Mouse (Mus musculus): ENCODE data around the gene Adgrb2.

Adgrb2 gene

GRCm38 (mm10) chr4:129984421-129985061 is at the start of gene Adgrb2:
Gene Adgrb2 (plus strand): TSS chr4:129984870.
- DNase-seq, result peak; percentile 48

- DNase-seq, result no peak
Measured at GRCm38 (mm10) chr4:129951359-129951821, 33.3 kb upstream of the Adgrb2 start.

- no peak for DNase-seq
Measured at GRCm38 (mm10) chr4:129952241-129952810, 32.3 kb upstream of the Adgrb2 start.

DNA sequence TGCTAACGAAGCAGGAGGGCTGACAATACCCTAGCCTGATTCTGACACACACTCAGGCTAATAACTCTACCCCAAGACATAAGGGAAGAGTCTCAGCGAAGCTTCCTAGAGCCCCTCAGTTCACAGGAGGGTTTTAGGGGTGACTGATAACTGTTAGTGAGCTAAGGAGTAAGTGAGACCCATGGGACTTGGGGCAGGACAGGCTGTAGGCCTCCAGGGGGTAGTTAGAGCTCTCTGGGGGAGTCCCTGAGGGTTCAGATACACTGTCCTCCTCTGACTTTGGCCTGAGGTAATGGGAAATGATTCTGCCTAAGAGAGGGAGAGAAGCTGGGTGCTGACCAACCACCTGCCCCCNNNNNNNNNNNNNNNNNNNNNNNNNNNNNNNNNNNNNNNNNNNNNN is 30.1 kb upstream of the Adgrb2 start:
- DNase-seq, result no peak

GRCm38 (mm10) chr4:129960180-129960944 is 24.3 kb upstream of the Adgrb2 start:
- peak; percentile 90 for DNase-seq

- no peak for DNase-seq
Measured at GRCm38 (mm10) chr4:129965294-129965693, 19.4 kb upstream of the Adgrb2 start.

- peak; percentile 57 for DNase-seq
Measured at GRCm38 (mm10) chr4:129966201-129966600, 18.5 kb upstream of the Adgrb2 start.

GRCm38 (mm10) chr4:129967024-129968014 is 17.4 kb upstream of the Adgrb2 start:
- peak; percentile 74 for DNase-seq

DNA sequence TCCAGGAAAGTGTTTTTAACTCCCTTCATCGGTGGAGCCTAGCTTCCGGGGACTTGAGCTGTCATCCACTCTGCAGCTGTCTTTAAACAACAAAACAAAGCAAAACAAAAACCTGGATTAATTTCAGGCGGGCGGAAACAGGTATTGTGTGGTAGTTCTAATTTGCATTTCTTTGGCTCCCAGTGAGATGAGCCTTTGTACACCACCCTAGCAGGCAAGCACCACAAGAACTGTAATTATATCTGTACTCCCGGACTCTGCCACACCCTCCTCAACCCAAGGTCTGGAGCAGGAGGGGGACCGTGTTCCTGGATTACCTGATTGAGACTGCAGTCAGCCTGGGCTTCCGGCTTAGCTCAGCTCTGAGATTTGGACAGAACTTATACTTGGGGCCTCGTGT is 14.5 kb upstream of the Adgrb2 start:
- DNase-seq, result no peak

GRCm38 (mm10) chr4:129970861-129971260 is 13.8 kb upstream of the Adgrb2 start:
- DNase-seq, result no peak

DNA sequence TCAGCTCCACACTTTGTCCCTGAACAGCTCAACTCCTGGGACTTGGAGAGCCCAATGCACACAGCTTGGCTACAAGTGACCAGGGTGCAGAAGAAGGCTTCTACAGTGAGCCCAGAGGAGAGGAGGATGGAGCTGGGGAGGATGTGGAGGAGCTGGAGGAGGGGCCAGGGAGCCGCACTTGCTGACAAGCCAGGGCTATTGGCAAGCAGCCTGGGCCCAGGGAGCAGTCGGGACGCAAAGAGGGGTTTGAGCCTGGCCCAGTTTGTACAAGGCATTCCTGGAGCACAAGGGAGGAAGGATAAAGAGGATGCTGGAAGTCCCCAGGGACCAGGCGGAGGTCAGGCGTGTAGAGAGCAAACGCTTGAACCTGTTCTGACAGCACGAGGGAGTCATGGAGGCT is 12.7 kb upstream of the Adgrb2 start:
- no peak for DNase-seq

DNA sequence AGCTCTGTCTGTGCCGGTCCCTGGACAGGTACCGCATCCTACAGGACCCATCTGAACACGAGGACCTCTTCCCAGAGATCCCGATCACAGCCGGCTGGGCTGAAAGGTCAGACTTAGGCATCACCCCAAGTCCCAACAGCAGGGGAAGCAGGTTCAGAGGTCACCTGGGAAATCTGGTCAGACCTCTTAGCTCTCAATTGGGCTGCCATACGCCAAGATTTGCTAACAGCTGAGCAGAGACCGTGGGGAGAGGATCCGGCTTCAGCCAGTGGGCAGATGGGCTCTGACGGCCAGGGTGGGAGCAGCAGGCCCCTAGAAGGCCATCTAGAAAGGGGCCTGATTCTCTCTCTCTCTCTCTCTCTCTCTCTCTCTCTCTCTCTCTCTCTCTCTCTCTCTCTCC is 10.4 kb upstream of the Adgrb2 start:
- no peak for DNase-seq

DNA sequence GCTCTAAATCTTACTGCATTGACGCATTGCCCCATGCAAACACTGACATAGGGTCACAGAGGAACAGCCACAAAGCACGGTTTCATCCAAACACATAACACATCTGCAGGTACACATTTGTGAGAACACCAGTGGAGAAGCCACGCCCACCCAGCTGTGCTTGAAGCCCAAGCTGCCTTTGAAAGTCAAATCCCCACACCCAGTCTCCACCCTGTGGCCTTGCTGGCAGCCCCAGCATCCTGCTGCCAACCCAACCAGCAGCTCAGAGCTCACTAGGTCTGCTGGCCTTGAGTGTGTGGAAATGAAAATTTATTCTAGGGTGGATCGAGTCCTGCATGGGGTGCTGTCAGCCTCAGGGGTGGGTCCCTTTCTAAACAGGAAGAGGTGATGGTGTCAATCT is 7.4 kb upstream of the Adgrb2 start:
- no peak for DNase-seq

- no peak for DNase-seq
Measured at GRCm38 (mm10) chr4:129978227-129978626, 6.4 kb upstream of the Adgrb2 start.

GRCm38 (mm10) chr4:129978930-129979329 is 5.7 kb upstream of the Adgrb2 start:
- DNase-seq, result peak; percentile 67

- DNase-seq, result no peak
Measured at GRCm38 (mm10) chr4:129981657-129982056, 3.0 kb upstream of the Adgrb2 start.

- no peak for DNase-seq
Measured at GRCm38 (mm10) chr4:129983046-129983445, 1.6 kb upstream of the Adgrb2 start.

DNA sequence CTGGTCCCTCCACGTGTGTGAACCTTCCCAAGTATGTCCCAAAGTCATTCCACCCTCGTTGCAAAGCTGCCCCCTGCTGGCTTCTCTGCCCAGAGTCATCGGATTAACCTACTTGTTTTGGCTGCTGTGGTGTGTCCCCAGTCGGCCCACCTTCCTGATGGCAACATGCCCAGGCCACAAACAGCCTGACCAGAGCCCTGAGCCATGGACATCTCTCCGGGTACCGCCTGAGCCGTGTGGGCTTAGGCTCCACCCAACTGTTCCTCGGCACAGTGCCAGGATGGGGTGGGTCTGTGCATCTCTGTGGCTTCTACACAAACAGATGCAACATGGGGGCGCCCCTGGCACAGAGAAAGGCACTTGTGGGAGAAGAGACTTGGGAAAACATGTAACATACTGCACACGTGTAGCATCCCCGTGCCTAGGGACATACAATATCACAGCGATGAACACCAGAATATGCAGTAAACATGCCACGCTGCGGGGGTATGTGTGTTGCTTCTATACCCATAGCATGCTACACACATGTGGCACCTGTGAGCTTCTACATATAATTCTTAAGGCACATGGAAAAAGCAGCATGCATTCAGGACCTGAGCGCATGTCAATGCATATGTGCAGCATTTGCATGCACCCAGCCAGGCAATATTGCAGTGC is 778 bp upstream of the Adgrb2 start:
- DNase-seq, result peak; percentile 90

DNA sequence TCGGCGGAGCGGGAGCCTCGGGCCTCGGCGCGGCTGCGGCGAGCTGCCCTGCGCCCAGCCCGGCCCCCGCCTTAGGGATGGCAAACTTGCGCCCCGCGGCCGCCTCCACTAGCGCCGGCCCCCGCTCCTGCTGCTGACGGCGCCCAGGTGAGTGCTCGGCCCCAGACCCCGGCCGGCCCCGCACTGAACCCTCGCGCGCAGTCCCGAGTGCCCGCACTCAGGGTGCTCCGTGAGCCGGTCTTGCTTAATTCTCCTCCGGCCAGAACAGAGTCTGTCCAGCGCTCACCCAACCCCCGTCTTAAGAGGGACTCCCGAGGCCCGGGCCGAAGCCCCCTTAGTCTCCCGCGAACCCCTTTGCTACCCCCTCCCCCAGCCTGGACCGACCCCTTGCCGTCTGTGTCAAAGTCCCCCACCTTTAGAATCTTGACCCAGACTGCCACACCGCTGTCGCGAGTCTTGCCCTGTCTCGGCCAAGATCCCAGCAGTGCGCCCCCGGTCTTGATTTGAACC is 546 bp downstream of the Adgrb2 start:
- no peak for DNase-seq

- peak; percentile 83 for DNase-seq
Measured at GRCm38 (mm10) chr4:129985671-129986441, 1.2 kb downstream of the Adgrb2 start.
